Mouse (Mus musculus) embryonic facial prominence, embryonic 11.5 days (tissue): ENCODE data around the gene Rassf2. TPM values are rescaled to one million over a fixed set of nuclear protein-coding genes. Genes with fewer than 3 reads are reported as not detected.
A peak's percentile ranks its signal among the peaks of the same experiment; 100 is the strongest.

Experiments used
- ATAC-seq: fragments of 200-750 bp; cut with Nextera tagmentation; replicated peaks from 2 replicates; pipeline ENCODE4 v1.8.0; 2017; ENCODE audit warnings: low read depth; ENCODE audit not compliant: insufficient number of reproducible peaks, low FRiP score, low TSS enrichment
- DNase-seq: peaks from one replicate; pipeline ENCODE4 v3.0.0-alpha.2; 2015; ENCODE audit warnings: low spot score
- H3K27ac ChIP-seq: fragments of 300-500 bp; sonication (generic); replicated peaks from 2 replicates; pipeline ENCODE4 v1.5.1; 2014; ENCODE audit warnings: mild to moderate bottlenecking, low read depth, low read length, control low read depth
- H3K27me3 ChIP-seq: fragments of 300-500 bp; sonication (generic); 2 replicates; pipeline ENCODE4 v1.6.1; 2014; ENCODE audit warnings: mild to moderate bottlenecking, low read length, moderate library complexity, mixed read lengths; ENCODE audit not compliant: control insufficient read depth, insufficient read depth
- H3K36me3 ChIP-seq: fragments of 300-500 bp; sonication (generic); replicated peaks from 2 replicates; pipeline ENCODE4 v1.6.1; 2014; ENCODE audit warnings: low read depth, mild to moderate bottlenecking, low read length, moderate library complexity, mixed read lengths; ENCODE audit not compliant: control insufficient read depth, insufficient read depth
- H3K4me1 ChIP-seq: fragments of 300-500 bp; sonication (generic); 2 replicates; pipeline ENCODE4 v1.6.1; 2014; ENCODE audit warnings: low read length, mixed read lengths; ENCODE audit not compliant: control insufficient read depth, insufficient read depth
- H3K4me2 ChIP-seq: fragments of 300-500 bp; sonication (generic); 2 replicates; pipeline ENCODE4 v1.6.1; 2014; ENCODE audit warnings: low read depth, mild to moderate bottlenecking, control low read depth, low read length, moderate library complexity
- H3K4me3 ChIP-seq: fragments of 300-500 bp; sonication (generic); 2 replicates; pipeline ENCODE4 v1.5.1; 2014; ENCODE audit warnings: low read depth, low read length, control low read depth
- H3K9ac ChIP-seq: fragments of 300-500 bp; sonication (generic); replicated peaks from 2 replicates; pipeline ENCODE4 v1.6.1; 2014; ENCODE audit warnings: mild to moderate bottlenecking, control low read depth, low read length
- H3K9me3 ChIP-seq: fragments of 300-500 bp; sonication (generic); replicated peaks from 2 replicates; pipeline ENCODE4 v1.6.1; 2016; ENCODE audit warnings: mild to moderate bottlenecking, low read length, inconsistent platforms, mixed read lengths; ENCODE audit not compliant: control insufficient read depth
- WGBS: fragments of 180-500 bp; shearing (Covaris S2); extraction: QIAGEN DNeasy Blood & Tissue Kit; methylation state at CpG from one replicate; pipeline ENCODE4 v1.1.7; 2014; 5-methylcytosine and 5-hydroxymethylcytosine counted together
- polyA plus RNA-seq: library from polyadenylated mRNA; unstranded; fragments of >200 nt; fragmentation: Nextera tagmentation; extraction: Ambion mirVana; gene quantifications from 2 replicates; pipeline ENCODE4 v1.2.1, GENCODE M21; 2014

The Rassf2 gene
- polyA plus RNA-seq, 1 experiment from 2014 or later: 9.5 TPM

- 35% methylated on average over 5 of the region's 5 CpGs for WGBS
- H3K4me2 ChIP-seq: no peak overlapping the region
- no peak for DNase-seq
- no peaks in the 10 kb centered on the region for H3K27me3 ChIP-seq
- no peaks in the 10 kb centered on the region for H3K36me3 ChIP-seq
- H3K4me3 ChIP-seq: no peak overlapping the region
- H3K27ac ChIP-seq: no peak overlapping the region
- H3K9me3 ChIP-seq: no peaks in the 10 kb centered on the region
- H3K4me1 ChIP-seq: no peaks in the 10 kb centered on the region
- no peak overlapping the region for H3K9ac ChIP-seq
- no peak for ATAC-seq
Observed at GRCm38 (mm10) chr2:131997356-131997755, 32.7 kb downstream of the Rassf2 start.

- Histone ChIP-seq H3K27me3 (no peaks in the 10 kb centered on the region), H3K27ac (no peak overlapping the region), H3K4me1 (no peaks in the 10 kb centered on the region), H3K9me3 (no peaks in the 10 kb centered on the region), H3K36me3 (no peaks in the 10 kb centered on the region), H3K4me2 (no peak overlapping the region), H3K4me3 (no peak overlapping the region), H3K9ac (no peak overlapping the region)
- ATAC-seq (no peak), DNase-seq (no peak)
- WGBS: 83% methylated on average over 7 of the region's 7 CpGs
Observed at GRCm38 (mm10) chr2:131996369-131996768, 33.7 kb downstream of the Rassf2 start.

GRCm38 (mm10) chr2:131995742-131996141 is 34.3 kb downstream of the Rassf2 start:
- DNase-seq (no peak), ATAC-seq (no peak)
- Histone ChIP-seq H3K27ac (no peak overlapping the region), H3K9me3 (no peaks in the 10 kb centered on the region), H3K4me3 (no peak overlapping the region), H3K27me3 (no peaks in the 10 kb centered on the region), H3K4me2 (no peak overlapping the region), H3K36me3 (no peaks in the 10 kb centered on the region), H3K4me1 (no peaks in the 10 kb centered on the region), H3K9ac (no peak overlapping the region)
- WGBS: 85% methylated on average over 12 of the region's 12 CpGs

GRCm38 (mm10) chr2:131994971-131995370 is 35.1 kb downstream of the Rassf2 start:
- Histone ChIP-seq H3K9ac (no peak overlapping the region), H3K27me3 (no peaks in the 10 kb centered on the region), H3K4me3 (no peak overlapping the region), H3K4me2 (no peak overlapping the region), H3K27ac (no peak overlapping the region), H3K4me1 (no peaks in the 10 kb centered on the region), H3K36me3 (no peaks in the 10 kb centered on the region), H3K9me3 (no peaks in the 10 kb centered on the region)
- DNase-seq (no peak), ATAC-seq (no peak)
- WGBS: 89% methylated on average over 6 of the region's 6 CpGs

DNA sequence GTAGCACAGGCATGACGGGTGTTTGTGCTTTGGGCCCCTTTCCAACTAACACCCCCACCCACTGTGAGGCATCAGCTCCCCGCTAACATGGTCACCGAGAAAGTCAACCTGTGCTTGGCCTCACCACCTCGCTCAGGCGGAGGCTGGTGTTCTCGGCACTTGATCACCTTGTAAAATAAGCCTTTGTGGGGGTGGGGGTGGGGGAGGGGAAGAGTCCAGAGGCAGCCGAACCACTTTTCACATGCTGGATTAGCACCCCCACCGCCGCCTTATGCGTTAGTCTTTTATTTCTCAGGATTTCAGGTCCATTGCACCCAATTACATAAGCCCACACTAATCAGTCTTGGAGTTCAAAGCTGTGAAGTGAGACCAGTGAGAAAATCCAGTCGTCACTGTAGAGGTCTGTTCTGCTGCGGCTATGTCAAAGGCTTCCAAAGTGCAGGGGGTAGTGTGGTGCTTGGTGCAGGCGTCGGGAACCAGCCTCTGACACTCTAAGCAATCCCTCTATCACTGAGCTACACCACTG is 36.4 kb downstream of the Rassf2 start:
- no peak overlapping the region for H3K4me2 ChIP-seq
- ATAC-seq (peak; percentile 73), DNase-seq (no peak)
- no peak overlapping the region for H3K9ac ChIP-seq
- no peaks in the 10 kb centered on the region for H3K36me3 ChIP-seq
- no peak overlapping the region for H3K27ac ChIP-seq
- H3K4me3 ChIP-seq: no peak overlapping the region
- H3K4me1 ChIP-seq: no peaks in the 10 kb centered on the region
- H3K9me3 ChIP-seq: no peaks in the 10 kb centered on the region
- H3K27me3 ChIP-seq: no peaks in the 10 kb centered on the region
- 40% methylated on average over 14 of the region's 14 CpGs for WGBS

DNA sequence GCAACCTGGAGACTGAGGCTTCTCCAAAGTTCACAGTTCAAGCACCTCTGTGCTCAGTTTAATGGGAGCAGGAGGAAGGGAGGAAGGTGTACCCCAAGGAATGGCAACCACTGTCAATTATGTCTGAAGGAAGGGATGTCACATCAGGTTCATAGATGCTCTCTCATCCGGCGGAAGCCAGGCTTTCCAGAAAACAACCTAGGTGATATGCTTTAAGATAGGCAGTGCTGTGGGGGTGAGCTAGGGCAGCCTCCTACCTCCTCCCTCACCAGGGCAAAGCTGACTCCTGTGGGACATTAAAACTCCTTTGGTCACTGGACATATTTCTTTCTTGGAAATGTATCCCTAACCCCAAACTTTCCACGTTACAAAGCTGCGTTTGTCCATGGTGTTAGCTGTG is 36.9 kb downstream of the Rassf2 start:
- 80% methylated on average over 4 of the region's 4 CpGs for WGBS
- Histone ChIP-seq H3K27ac (no peak overlapping the region), H3K9me3 (no peaks in the 10 kb centered on the region), H3K4me2 (no peak overlapping the region), H3K27me3 (no peaks in the 10 kb centered on the region), H3K36me3 (no peaks in the 10 kb centered on the region), H3K4me3 (no peak overlapping the region), H3K9ac (no peak overlapping the region), H3K4me1 (no peaks in the 10 kb centered on the region)
- DNase-seq (no peak), ATAC-seq (no peak)

DNA sequence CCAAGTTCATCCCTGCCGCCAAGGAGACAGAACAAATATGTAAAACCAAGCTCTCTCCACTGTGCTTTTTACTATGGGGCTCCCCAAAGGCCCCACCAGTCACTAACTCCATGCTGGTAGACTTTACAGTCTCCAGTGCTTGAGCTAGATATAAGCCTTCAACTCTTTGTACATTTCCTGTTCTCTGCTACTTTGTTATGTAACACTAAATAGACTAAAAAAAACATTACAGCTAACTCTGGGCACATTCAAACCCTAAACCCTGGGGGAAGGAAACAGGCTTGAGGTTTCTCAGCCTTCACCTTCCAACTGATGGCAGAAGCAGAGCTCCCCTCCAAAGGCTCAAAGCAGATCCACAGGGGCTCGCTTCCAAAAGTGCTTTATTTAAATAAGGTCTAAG is 37.6 kb downstream of the Rassf2 start:
- 79% methylated on average over 2 of the region's 2 CpGs for WGBS
- H3K4me2 ChIP-seq: no peak overlapping the region

GRCm38 (mm10) chr2:131988550-131988949 is 41.5 kb downstream of the Rassf2 start:
- Histone ChIP-seq H3K27ac (no peak overlapping the region), H3K9ac (no peak overlapping the region), H3K36me3 (no peaks in the 10 kb centered on the region), H3K4me1 (no peaks in the 10 kb centered on the region), H3K4me2 (no peak overlapping the region), H3K9me3 (no peaks in the 10 kb centered on the region), H3K27me3 (no peaks in the 10 kb centered on the region), H3K4me3 (no peak overlapping the region)
- DNase-seq (no peak), ATAC-seq (no peak)
- whole genome bisulfite sequencing: 81% methylated on average over 2 of the region's 2 CpGs

More for the DNA sequence above, 37.6 kb downstream of the Rassf2 start:
- ATAC-seq: no peak
- H3K27me3 ChIP-seq: no peaks in the 10 kb centered on the region
- no peaks in the 10 kb centered on the region for H3K4me1 ChIP-seq
- H3K4me3 ChIP-seq: no peak overlapping the region
- no peak overlapping the region for H3K9ac ChIP-seq
- H3K27ac ChIP-seq: no peak overlapping the region
- H3K36me3 ChIP-seq: no peaks in the 10 kb centered on the region
- no peaks in the 10 kb centered on the region for H3K9me3 ChIP-seq
- no peak for DNase-seq
